Mouse (Mus musculus): ENCODE results near the gene Asb14.
"Not testable (repeated sequence)": the region's sequence is repeated elsewhere in the genome, so short reads cannot be mapped to it uniquely, and the experiment has no call there.

Gene Asb14

GRCm38 (mm10) chr14:26894392-26894791 lies at the start of gene Asb14:
Gene Asb14, plus strand, starts transcription at chr14:26894557.
- in situ Hi-C loops (cut with MboI, MseI): no loop called here

- in situ Hi-C loops (cut with MboI, MseI): no loop called here
These were observed 41.3 kb upstream of the Asb14 start for GRCm38 (mm10) chr14:26853053-26853452.

GRCm38 (mm10) chr14:26854066-26854465 lies 40.3 kb upstream of the Asb14 start:
- in situ Hi-C loops (cut with MboI, MseI): no loop called here

- in situ Hi-C loops (cut with MboI, MseI): no loop called here
These were observed 36.0 kb upstream of the Asb14 start for GRCm38 (mm10) chr14:26858364-26858763.

- in situ Hi-C loops (cut with MboI, MseI): no loop called here
These were observed 35.3 kb upstream of the Asb14 start for GRCm38 (mm10) chr14:26859024-26859423.

GRCm38 (mm10) chr14:26867356-26867755 lies 27.0 kb upstream of the Asb14 start:
- in situ Hi-C loops (cut with MboI, MseI): no loop called here

- in situ Hi-C loops (cut with MboI, MseI): no loop called here
These were observed 26.1 kb upstream of the Asb14 start for GRCm38 (mm10) chr14:26868299-26868698.

GRCm38 (mm10) chr14:26878756-26879155 lies 15.6 kb upstream of the Asb14 start:
- in situ Hi-C loops (cut with MboI, MseI): no loop called here

GRCm38 (mm10) chr14:26879976-26880375 lies 14.4 kb upstream of the Asb14 start:
- in situ Hi-C loops (cut with MboI, MseI): no loop called here

- in situ Hi-C loops (cut with MboI, MseI): no loop called here
These were observed 12.7 kb upstream of the Asb14 start for GRCm38 (mm10) chr14:26881700-26882099.

GRCm38 (mm10) chr14:26887244-26887643 lies 7.1 kb upstream of the Asb14 start:
- in situ Hi-C loops (cut with MboI, MseI): no loop called here

- in situ Hi-C loops (cut with MboI, MseI): no loop called here
These were observed 3.6 kb upstream of the Asb14 start for GRCm38 (mm10) chr14:26890777-26891176.

GRCm38 (mm10) chr14:26899490-26899889 lies 5.1 kb downstream of the Asb14 start:
- in situ Hi-C loops (cut with MboI, MseI): no loop called here

- in situ Hi-C loops (cut with MboI, MseI): no loop called here
These were observed 6.5 kb downstream of the Asb14 start for GRCm38 (mm10) chr14:26900893-26901292.

GRCm38 (mm10) chr14:26907401-26907800 lies 13.0 kb downstream of the Asb14 start:
- in situ Hi-C loops (cut with MboI, MseI): no loop called here

- in situ Hi-C loops (cut with MboI, MseI): not testable (repeated sequence)
These were observed 16.1 kb downstream of the Asb14 start for GRCm38 (mm10) chr14:26910461-26910860.

- in situ Hi-C loops (cut with MboI, MseI): no loop called here
These were observed 16.8 kb downstream of the Asb14 start for GRCm38 (mm10) chr14:26911201-26911600.

- in situ Hi-C loops (cut with MboI, MseI): no loop called here
These were observed 17.5 kb downstream of the Asb14 start for GRCm38 (mm10) chr14:26911826-26912225.

- in situ Hi-C loops (cut with MboI, MseI): no loop called here
These were observed 19.4 kb downstream of the Asb14 start for GRCm38 (mm10) chr14:26913681-26914268.

GRCm38 (mm10) chr14:26919310-26919709 lies 25.0 kb downstream of the Asb14 start:
- in situ Hi-C loops (cut with MboI, MseI): no loop called here

GRCm38 (mm10) chr14:26923702-26924421 lies 29.5 kb downstream of the Asb14 start:
- in situ Hi-C loops (cut with MboI, MseI): no loop called here

GRCm38 (mm10) chr14:26934891-26935290 lies 40.5 kb downstream of the Asb14 start:
- in situ Hi-C loops (cut with MboI, MseI): no loop called here

GRCm38 (mm10) chr14:26935558-26935957 lies 41.2 kb downstream of the Asb14 start:
- in situ Hi-C loops (cut with MboI, MseI): no loop called here

Data from T-helper 1 cell (primary cell).